ENCODE assay signal across 24 mouse cellular contexts in genomic region chr19:44335876-44336662, GRCm38 (mm10). TPM values are rescaled to one million over a fixed set of nuclear protein-coding genes. Genes with fewer than 3 reads are reported as not detected.
DNase-seq lines count a peak whose midpoint lies in the region; ATAC-seq lines count a peak whose summit lies in the region.
"Had no signal": no experiment of that assay in that cellular context is flagged by ENCODE, and none has a peak within 500 bp of the region (broad histone marks: within the 10 kb centered on the region; RNA-seq: fewer than 3 reads in every experiment).

No protein-coding gene starts in this region.

- intact Hi-C loops in left cerebral cortex, postnatal 14 days (cut with DNase I), result no loop called here
- intact Hi-C loops in left cerebral cortex, postnatal 25 days (cut with DNase I), result no loop called here

- peak; percentile 11 to 57 for DNase-seq in layer of hippocampus, adult 18-20 months (ENCODE audit: low spot score in 2 of 2)
- DNase-seq in layer of hippocampus, postnatal 25 days (ENCODE audit: extremely low spot score in 1 of 2, low spot score in 1 of 2), result no peak
- DNase-seq in left cerebral cortex, postnatal 14 days (ENCODE audit: low spot score in 2 of 2), result peak; percentile 27 to 31
- no peak for DNase-seq in left cerebral cortex, adult 11 months (ENCODE audit: low spot score)
- DNase-seq in left cerebral cortex, postnatal 25 days (ENCODE audit: low spot score in 2 of 2), result peak; percentile 39 to 79
- DNase-seq in right cerebral cortex, postnatal 36 days (ENCODE audit: low spot score in 2 of 2), result peak; percentile 24 to 51
- DNase-seq: adrenal gland, adult 2 months; adrenal gland, postnatal 36 days; cerebellum, adult 2 months; cerebellum, postnatal 14 days; gastrocnemius, postnatal 10 days; heart, postnatal 4 days; kidney, adult 9 months; kidney, postnatal 10 days; liver, postnatal 0 days; lung, postnatal 36 days; thymus, postnatal 4 days had no signal

- ATAC-seq in erythroid progenitor cell, adult 5-6 weeks (replicated peaks; ENCODE audit: low FRiP score, poor library complexity, severe bottlenecking), result no peak
- ATAC-seq: activated CD4-positive, CD25-positive, alpha-beta regulatory T cell, adult 4 months; forebrain, embryonic 13.5 days; intestine, postnatal 0 days; liver, embryonic 12.5 days; midbrain, embryonic 16.5 days had no signal

RNA-seq across cellular contexts. Expression of gene Scd4, which starts 3.2 kb away (rescaled TPM):
- 1 to 10 TPM; 2.2 to 2.4 TPM for total RNA-seq in layer of hippocampus, adult 18-20 months (2021)
- 1 to 10 TPM; 2.8 to 2.9 TPM for total RNA-seq in layer of hippocampus, postnatal 25 days (2021)
- 1 to 10 TPM; 1.9 to 2.1 TPM for total RNA-seq in left cerebral cortex, postnatal 14 days (2021)
- 1 to 10 TPM; 2.2 to 2.3 TPM for total RNA-seq in left cerebral cortex, postnatal 25 days (2021)
- total RNA-seq in erythroid progenitor cell, adult 5-6 weeks (2015; ENCODE audit: low replicate concordance), result not detected in 2 replicates
- total RNA-seq in erythroid progenitor cell, adult 5-6 weeks (2017; ENCODE audit: low replicate concordance), result 2.1 TPM in 1 of 2 replicates, not detected in the other
- total RNA-seq: CH12.LX had no signal

RNA-seq across cellular contexts. Expression of gene Scd2, which starts 42.6 kb away (rescaled TPM):
- 100 to 1,000 TPM; 656 to 658 TPM for total RNA-seq in layer of hippocampus, adult 18-20 months (2021)
- 100 to 1,000 TPM; 642 to 712 TPM for total RNA-seq in layer of hippocampus, postnatal 25 days (2021)
- 100 to 1,000 TPM; 555 to 608 TPM for total RNA-seq in left cerebral cortex, postnatal 14 days (2021)
- total RNA-seq in left cerebral cortex, postnatal 25 days (2021), result 100 to 1,000 TPM; 585 to 640 TPM
- total RNA-seq in erythroid progenitor cell, adult 5-6 weeks (2015; ENCODE audit: low replicate concordance), result 13.7 and 18.9 TPM in 2 replicates
- total RNA-seq in erythroid progenitor cell, adult 5-6 weeks (2017; ENCODE audit: low replicate concordance), result 9.4 and 13.2 TPM in 2 replicates

Comparison
In these comparisons a context has a peak if more than half of its experiments do, and no peak if none do; other contexts are left out.
1. DNase-seq: peak in layer of hippocampus, adult 18-20 months (2 of 2), left cerebral cortex, postnatal 14 days (2 of 2), left cerebral cortex, postnatal 25 days (2 of 2) and right cerebral cortex, postnatal 36 days (2 of 2); none in layer of hippocampus, postnatal 25 days (0 of 2) and left cerebral cortex, adult 11 months (single experiment).
2. RNA of gene Scd2, which starts 42.6 kb away (total RNA-seq): 642 to 712 TPM in layer of hippocampus, postnatal 25 days, 656 to 658 TPM in layer of hippocampus, adult 18-20 months, 585 to 640 TPM in left cerebral cortex, postnatal 25 days and 555 to 608 TPM in left cerebral cortex, postnatal 14 days; 9.4 to 18.9 TPM in erythroid progenitor cell, adult 5-6 weeks; every median in the first group is over 10 times any median in the second.